Mouse (Mus musculus) left cerebral cortex, adult 11 months (tissue): Measurements from ENCODE around the gene Zpr1.

Source experiments
- DNase-seq: peaks from one replicate; pipeline ENCODE4 v3.0.0; 2022; ENCODE audit warnings: low spot score

Gene Zpr1

DNA sequence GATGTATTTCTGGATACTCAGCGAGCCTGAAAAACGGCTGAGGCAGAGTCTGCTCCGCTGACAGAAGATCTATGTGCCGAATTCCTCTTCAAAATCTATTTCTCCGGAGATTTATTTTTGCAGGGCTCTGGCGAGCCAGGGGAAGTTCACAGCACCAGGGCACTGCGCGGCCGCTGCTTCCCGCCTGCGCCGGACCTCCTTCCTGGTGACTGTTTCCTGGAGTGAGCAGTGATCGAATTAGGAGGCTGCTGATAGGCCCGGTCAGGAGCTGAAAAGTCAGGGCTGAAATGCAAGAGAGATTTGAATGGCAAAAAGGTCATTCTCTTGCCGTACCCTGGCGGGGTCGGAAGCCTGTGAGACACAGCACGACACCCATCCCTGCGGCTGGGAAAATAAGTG, 56.4 kb downstream of the Zpr1 start:
- no peak for DNase-seq

DNA sequence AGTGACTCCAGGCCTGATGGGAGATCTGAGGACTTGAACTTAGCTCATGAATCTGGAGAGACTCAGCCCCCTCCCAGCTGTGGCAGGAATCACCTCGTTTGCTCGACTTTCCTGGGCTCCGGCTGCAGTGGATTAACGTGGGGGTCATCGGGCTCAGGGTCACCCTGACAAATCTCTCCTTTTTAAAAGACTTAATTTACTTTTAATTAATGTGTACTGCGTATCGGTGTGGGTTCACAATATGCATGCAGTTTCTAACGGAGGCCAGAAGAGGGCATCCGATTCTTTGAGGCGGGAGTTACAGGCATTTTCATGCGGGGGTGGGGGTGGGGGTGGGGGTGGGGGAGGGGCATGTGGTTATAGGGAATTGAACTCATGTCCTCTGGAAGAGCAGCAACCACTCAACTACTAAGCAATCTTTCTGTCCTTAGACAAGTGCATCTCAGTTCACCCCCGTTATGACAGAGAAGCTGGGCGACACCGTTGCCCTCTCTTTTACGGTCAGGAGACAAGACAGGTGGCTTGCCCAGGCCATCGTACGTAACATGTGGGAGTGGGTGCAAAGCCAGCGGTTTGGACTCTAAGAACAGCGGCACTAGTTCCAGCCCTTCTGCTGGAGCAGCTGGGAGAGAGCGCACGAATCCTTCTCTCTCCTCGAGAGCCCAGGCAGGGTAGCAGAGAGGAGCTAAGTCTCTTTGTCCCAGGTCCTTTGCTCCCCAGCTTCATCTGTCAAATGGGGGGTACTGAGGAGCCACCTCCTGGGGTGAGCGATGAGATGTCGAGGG, 57.1 kb downstream of the Zpr1 start:
- no peak for DNase-seq

DNA sequence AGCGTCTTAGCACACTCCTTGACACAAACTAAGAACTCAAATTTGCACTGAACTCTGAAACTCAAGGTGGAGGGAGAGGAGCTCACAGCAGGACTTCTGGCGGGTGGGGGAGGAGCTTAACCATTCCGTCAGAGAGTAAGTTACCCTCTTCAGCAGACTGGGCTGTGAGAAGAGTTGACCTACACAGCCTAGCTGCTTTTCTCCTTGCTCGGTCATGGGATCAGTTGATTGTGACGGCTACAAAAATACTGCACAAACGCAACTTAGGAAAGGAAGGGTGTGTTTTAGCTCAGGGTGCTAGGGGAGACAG, 57.7 kb downstream of the Zpr1 start:
- DNase-seq, result no peak

DNA sequence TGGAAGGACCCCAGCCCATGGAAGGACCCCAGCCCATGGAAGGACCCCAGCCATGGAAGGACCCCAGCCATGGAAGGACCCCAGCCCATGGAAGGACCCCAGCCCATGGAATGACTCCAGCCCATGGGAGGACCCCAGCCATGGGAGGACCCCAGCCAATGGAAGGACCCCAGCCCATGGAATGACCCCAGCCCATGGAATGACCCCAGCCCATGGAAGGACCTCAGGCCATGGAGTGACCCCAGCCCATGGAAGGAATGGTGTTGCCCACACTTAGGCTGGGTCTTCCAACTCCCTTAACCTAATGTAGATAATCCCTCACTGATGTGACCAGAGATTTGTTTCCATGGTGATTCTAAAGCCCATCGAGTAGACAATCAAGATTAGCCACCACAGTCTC, 58.4 kb downstream of the Zpr1 start:
- DNase-seq, result no peak
